Mouse (Mus musculus) bone marrow, adult 2 months (tissue): Measurements from ENCODE around the gene Rtn2.

Experiments
- CTCF ChIP-seq: fragments of 200-500 bp; IDR thresholded peaks from 2 replicates; pipeline ENCODE4 v1.5.1; 2011; ENCODE audit warnings: low read length, control low read depth; ENCODE audit not compliant: control insufficient read depth, insufficient read depth
- POLR2A ChIP-seq: fragments of 200-500 bp; IDR thresholded peaks from 2 replicates; pipeline ENCODE4 v1.6.1; 2011; ENCODE audit warnings: low read depth, mild to moderate bottlenecking, control low read depth, low read length, borderline replicate concordance; ENCODE audit not compliant: control insufficient read depth

GRCm38 (mm10) chr7:19326359-19326758, 43.9 kb downstream of the Rtn2 start:
- TF ChIP-seq CTCF = no peak
- TF ChIP-seq POLR2A = no peak
